Mouse (Mus musculus) adrenal gland, postnatal 36 days (tissue): ENCODE data around the gene Tmem164. TPM values are rescaled to one million over a fixed set of nuclear protein-coding genes. Genes with fewer than 3 reads are reported as not detected.
A peak's percentile ranks its signal among the peaks of the same experiment; 100 is the strongest.

ENCODE experiments used
- DNase-seq, 2 experiments: peaks; one replicate each; pipeline ENCODE4 v3.0.0; 2021; ENCODE audit warnings: mixed read lengths in 1 of 2
- total RNA-seq, 2 experiments: library from RNA; stranded (reverse); gene quantifications; 2 replicates each; pipeline ENCODE4 v1.2.3; 2021

The Tmem164 gene
- total RNA-seq, 2 experiments from 2014 or later: 38.1 to 40.8 TPM

- DNase-seq: no peak
Measured at GRCm38 (mm10) chrX:142688509-142688908, 7.3 kb downstream of the Tmem164 start.

- DNase-seq: no peak
Measured at GRCm38 (mm10) chrX:142693256-142693655, 12.1 kb downstream of the Tmem164 start.

- no peak for DNase-seq
Measured at GRCm38 (mm10) chrX:142694338-142694737, 13.1 kb downstream of the Tmem164 start.

- no peak for DNase-seq
Measured at GRCm38 (mm10) chrX:142694856-142695255, 13.7 kb downstream of the Tmem164 start.

- DNase-seq: no peak
Measured at GRCm38 (mm10) chrX:142696789-142697188, 15.6 kb downstream of the Tmem164 start.

GRCm38 (mm10) chrX:142697545-142698204 is 16.5 kb downstream of the Tmem164 start:
- no peak for DNase-seq

GRCm38 (mm10) chrX:142698212-142698611 is 17.0 kb downstream of the Tmem164 start:
- no peak for DNase-seq

GRCm38 (mm10) chrX:142702094-142702493 is 20.9 kb downstream of the Tmem164 start:
- no peak for DNase-seq

- DNase-seq: peak; percentile 32 to 52
Measured at GRCm38 (mm10) chrX:142702566-142702965, 21.4 kb downstream of the Tmem164 start.

- no peak for DNase-seq
Measured at GRCm38 (mm10) chrX:142703953-142704352, 22.7 kb downstream of the Tmem164 start.

GRCm38 (mm10) chrX:142708257-142708656 is 27.1 kb downstream of the Tmem164 start:
- no peak for DNase-seq

- DNase-seq: no peak
Measured at GRCm38 (mm10) chrX:142716014-142716413, 34.8 kb downstream of the Tmem164 start.

GRCm38 (mm10) chrX:142717958-142718478 is 36.8 kb downstream of the Tmem164 start:
- DNase-seq: no peak

GRCm38 (mm10) chrX:142718759-142719158 is 37.6 kb downstream of the Tmem164 start:
- no peak for DNase-seq

- no peak for DNase-seq
Measured at GRCm38 (mm10) chrX:142721897-142722296, 40.7 kb downstream of the Tmem164 start.

GRCm38 (mm10) chrX:142724203-142724602 is 43.0 kb downstream of the Tmem164 start:
- no peak for DNase-seq

- no peak for DNase-seq
Measured at GRCm38 (mm10) chrX:142725571-142725970, 44.4 kb downstream of the Tmem164 start.

GRCm38 (mm10) chrX:142726311-142726710 is 45.1 kb downstream of the Tmem164 start:
- no peak for DNase-seq

- no peak for DNase-seq
Measured at GRCm38 (mm10) chrX:142727847-142728246, 46.6 kb downstream of the Tmem164 start.

- no peak for DNase-seq
Measured at GRCm38 (mm10) chrX:142729040-142729439, 47.8 kb downstream of the Tmem164 start.

- no peak for DNase-seq
Measured at GRCm38 (mm10) chrX:142729482-142729881, 48.3 kb downstream of the Tmem164 start.

- no peak for DNase-seq
Measured at GRCm38 (mm10) chrX:142737099-142737498, 55.9 kb downstream of the Tmem164 start.

GRCm38 (mm10) chrX:142737719-142738118 is 56.5 kb downstream of the Tmem164 start:
- peak; percentile 53 to 76 for DNase-seq

- DNase-seq: no peak
Measured at GRCm38 (mm10) chrX:142747428-142747827, 66.2 kb downstream of the Tmem164 start.
